Comparison of ENCODE assay signal across 8 mouse cellular contexts in genomic region chr8:123410049-123410587, GRCm38 (mm10). TPM values are rescaled to one million over a fixed set of nuclear protein-coding genes. Genes with fewer than 3 reads are reported as not detected.
DNase-seq lines count a peak whose midpoint lies in the region; ATAC-seq and TF ChIP-seq lines count a peak whose summit lies in the region.

No protein-coding gene starts in this region.

- peaks cover 5% of the 10 kb centered on the region; the same call in 1 of the 2 replicates for H3K4me1 ChIP-seq in cortical plate, adult 2 months (ENCODE audit: control insufficient read depth, insufficient read depth, low read length)
- peaks cover 34% of the 10 kb centered on the region for H3K4me1 ChIP-seq in heart, embryonic 11.5 days (ENCODE audit: control insufficient read depth, insufficient read depth, low read length)
- peaks cover 50% of the 10 kb centered on the region for H3K4me1 ChIP-seq in midbrain, embryonic 13.5 days (replicated peaks)

- no peak for TF ChIP-seq POLR2A in cortical plate, adult 2 months (IDR thresholded peaks at IDR 0.05; ENCODE audit: extremely low read depth, insufficient read depth, low read length)

- peak; percentile 50; the same call in 1 of the 2 replicates for ATAC-seq in heart, embryonic 11.5 days (replicated peaks; ENCODE audit: insufficient number of reproducible peaks, low FRiP score, low TSS enrichment)
- no peak for ATAC-seq in midbrain, embryonic 13.5 days

- no peak for TF ChIP-seq CTCF in cortical plate, adult 2 months (IDR thresholded peaks at IDR 0.05; ENCODE audit: extremely low read depth, insufficient read depth, low read length)

- H3K36me3 ChIP-seq in heart, embryonic 11.5 days (ENCODE audit: control insufficient read depth, insufficient read depth, low read length) = no peaks in the 10 kb centered on the region
- H3K36me3 ChIP-seq in midbrain, embryonic 13.5 days = no peaks in the 10 kb centered on the region

- H3K4me2 ChIP-seq in heart, embryonic 11.5 days = no peak overlapping the region; the same call in 1 of the 2 replicates
- H3K4me2 ChIP-seq in midbrain, embryonic 13.5 days (replicated peaks) = peak overlapping the region; percentile 90

- 62% methylated on average over 8 of the region's 8 CpGs for WGBS in heart, embryonic 11.5 days (ENCODE audit: insufficient replicate concordance)
- 23% methylated on average over 8 of the region's 8 CpGs for WGBS in midbrain, embryonic 13.5 days

- no peaks in the 10 kb centered on the region for H3K9me3 ChIP-seq in heart, embryonic 11.5 days (replicated peaks; ENCODE audit: control insufficient read depth, low read length)
- H3K9me3 ChIP-seq in midbrain, embryonic 13.5 days = no peaks in the 10 kb centered on the region

- no peak overlapping the region for H3K9ac ChIP-seq in heart, embryonic 11.5 days (ENCODE audit: low read depth, low read length)
- peak overlapping the region; percentile 100 for H3K9ac ChIP-seq in midbrain, embryonic 13.5 days (replicated peaks)

- H3K27ac ChIP-seq in cortical plate, adult 2 months (ENCODE audit: insufficient read depth, low read length) = 0 out of 2 replicates have a peak overlapping the region, but pooled peaks have one; percentile 9
- H3K27ac ChIP-seq in heart, embryonic 11.5 days (ENCODE audit: low read depth, low read length) = peak overlapping the region; percentile 6; the same call in 1 of the 2 replicates
- H3K27ac ChIP-seq in midbrain, embryonic 13.5 days = peak overlapping the region; percentile 99

- DNase-seq in layer of hippocampus, adult 9-11 months = peak; percentile 73
- DNase-seq in layer of hippocampus, postnatal 25 days (ENCODE audit: extremely low spot score in 1 of 2, low spot score in 1 of 2) = no peak
- peak; percentile 100 for DNase-seq in MN1 (ENCODE audit: low spot score)
- DNase-seq in frontal cortex, postnatal 14 days (ENCODE audit: low spot score in 2 of 2) = no peak
- no peak for DNase-seq in urinary bladder, postnatal 4 days (ENCODE audit: low spot score in 2 of 2)

- peaks cover 48% of the 10 kb centered on the region for H3K27me3 ChIP-seq in heart, embryonic 11.5 days (ENCODE audit: control insufficient read depth, insufficient read depth, low read length)
- no peaks in the 10 kb centered on the region for H3K27me3 ChIP-seq in midbrain, embryonic 13.5 days

- H3K4me3 ChIP-seq in cortical plate, adult 2 months (ENCODE audit: insufficient read depth, low read length) = peak overlapping the region; percentile 99; the same call in 1 of the 2 replicates
- no peak overlapping the region for H3K4me3 ChIP-seq in heart, embryonic 11.5 days (ENCODE audit: low read depth, low read length)
- peak overlapping the region; percentile 98 for H3K4me3 ChIP-seq in midbrain, embryonic 13.5 days (replicated peaks)

RNA-seq across cellular contexts. Expression of gene Tubb3, which starts 1.1 kb away (rescaled TPM):
- total RNA-seq in layer of hippocampus, postnatal 25 days (2021) = 100 to 1,000 TPM; 317 to 360 TPM
- 491 and 518 TPM in 2 replicates for polyA plus RNA-seq in cortical plate, adult 2 months (2012; rRNA removed)
- polyA plus RNA-seq in heart, embryonic 11.5 days (2014; fragmentation: Nextera tagmentation; extraction: Ambion mirVana) = 13.6 and 13.8 TPM in 2 replicates
- 1,993 and 2,050 TPM in 2 replicates for polyA plus RNA-seq in midbrain, embryonic 13.5 days (2015; fragmentation: Nextera tagmentation; extraction: Ambion mirVana)

RNA-seq across cellular contexts. Expression of gene Mc1r, which starts 3.2 kb away (rescaled TPM):
- total RNA-seq in layer of hippocampus, postnatal 25 days (2021) = under 1 TPM in 1 of 2 experiments, not detected in 1; 0.10 TPM
- 0.02 and 0.06 TPM in 2 replicates for polyA plus RNA-seq in cortical plate, adult 2 months (2012; rRNA removed)
- 0.06 TPM in 1 of 2 replicates, not detected in the other for polyA plus RNA-seq in heart, embryonic 11.5 days (2014; fragmentation: Nextera tagmentation; extraction: Ambion mirVana)
- polyA plus RNA-seq in midbrain, embryonic 13.5 days (2015; fragmentation: Nextera tagmentation; extraction: Ambion mirVana) = 0.17 and 0.31 TPM in 2 replicates

RNA-seq across cellular contexts. Expression of gene Def8, which starts 13.2 kb away (rescaled TPM):
- total RNA-seq in layer of hippocampus, postnatal 25 days (2021) = 10 to 100 TPM; 64.6 to 66.6 TPM
- 42.8 and 43.2 TPM in 2 replicates for polyA plus RNA-seq in cortical plate, adult 2 months (2012; rRNA removed)
- polyA plus RNA-seq in heart, embryonic 11.5 days (2014; fragmentation: Nextera tagmentation; extraction: Ambion mirVana) = 32.2 and 36.1 TPM in 2 replicates
- polyA plus RNA-seq in midbrain, embryonic 13.5 days (2015; fragmentation: Nextera tagmentation; extraction: Ambion mirVana) = 41.7 and 42.8 TPM in 2 replicates

RNA-seq across cellular contexts. Expression of gene Tcf25, which starts 36.6 kb away (rescaled TPM):
- 100 to 1,000 TPM; 485 to 539 TPM for total RNA-seq in layer of hippocampus, postnatal 25 days (2021)
- polyA plus RNA-seq in cortical plate, adult 2 months (2012; rRNA removed) = 659 and 685 TPM in 2 replicates
- polyA plus RNA-seq in heart, embryonic 11.5 days (2014; fragmentation: Nextera tagmentation; extraction: Ambion mirVana) = 148 and 165 TPM in 2 replicates
- 238 and 263 TPM in 2 replicates for polyA plus RNA-seq in midbrain, embryonic 13.5 days (2015; fragmentation: Nextera tagmentation; extraction: Ambion mirVana)

Comparison
In these comparisons a context has a peak if more than half of its experiments do, and no peak if none do; other contexts are left out.
1. DNase-seq: peak in layer of hippocampus, adult 9-11 months (single experiment) and MN1 (single experiment); none in layer of hippocampus, postnatal 25 days (0 of 2), frontal cortex, postnatal 14 days (0 of 2) and urinary bladder, postnatal 4 days (0 of 2).
2. H3K27ac ChIP-seq: peak in every context shown above with its lines; median percentile 99 in midbrain, embryonic 13.5 days; 9 in cortical plate, adult 2 months; 6 in heart, embryonic 11.5 days.
3. RNA of gene Tubb3, which starts 1.1 kb away (polyA plus RNA-seq): 1,993 to 2,050 TPM in midbrain, embryonic 13.5 days and 491 to 518 TPM in cortical plate, adult 2 months; 13.6 to 13.8 TPM in heart, embryonic 11.5 days; every median in the first group is over 10 times any median in the second.